ENCODE assay signal across 8 mouse cellular contexts in genomic region chr2:157565446-157565845, GRCm38 (mm10). TPM values are rescaled to one million over a fixed set of nuclear protein-coding genes. Genes with fewer than 3 reads are reported as not detected.
DNase-seq lines count a peak whose midpoint lies in the region; ATAC-seq and TF ChIP-seq lines count a peak whose summit lies in the region.

No protein-coding gene starts in this region.

- peaks cover 17% of the 10 kb centered on the region for H3K36me3 ChIP-seq in intestine, embryonic 15.5 days
- peaks cover 29% of the 10 kb centered on the region for H3K36me3 ChIP-seq in midbrain, embryonic 12.5 days

- TF ChIP-seq CTCF in layer of hippocampus, adult 2 months (conservative IDR thresholded peaks at IDR 0.05): no peak

- 5% methylated on average over 13 of the region's 13 CpGs for WGBS in intestine, embryonic 15.5 days
- WGBS in midbrain, embryonic 12.5 days: 9% methylated on average over 13 of the region's 13 CpGs

- H3K4me2 ChIP-seq in intestine, embryonic 15.5 days (replicated peaks): peak overlapping the region; percentile 82
- H3K4me2 ChIP-seq in midbrain, embryonic 12.5 days (replicated peaks): peak overlapping the region; percentile 80

- ATAC-seq in intestine, embryonic 15.5 days: no peak
- ATAC-seq in midbrain, embryonic 12.5 days (ENCODE audit: low FRiP score, low read depth): no peak

- peak overlapping the region; percentile 95 for H3K9ac ChIP-seq in intestine, embryonic 15.5 days
- H3K9ac ChIP-seq in midbrain, embryonic 12.5 days (replicated peaks): peak overlapping the region; percentile 94

- H3K27ac ChIP-seq in layer of hippocampus, adult 2 months: peak overlapping the region; percentile 100
- H3K27ac ChIP-seq in intestine, embryonic 15.5 days: peak overlapping the region; percentile 88; the same call in 1 of the 2 replicates
- H3K27ac ChIP-seq in midbrain, embryonic 12.5 days (replicated peaks): peak overlapping the region; percentile 91

- DNase-seq in layer of hippocampus, adult 2 months (ENCODE audit: low spot score in 2 of 2): no peak
- no peak for DNase-seq in layer of hippocampus, adult 9-11 months
- peak; percentile 13 for DNase-seq in c-Kit-positive CD71-positive TER-119-positive erythroid progenitor cells, embryonic 14.5 days (ENCODE audit: low spot score)
- DNase-seq in ovary, postnatal 10 days (ENCODE audit: low spot score): no peak
- DNase-seq in frontal cortex, adult 2 months (ENCODE audit: extremely low spot score in 1 of 2, low spot score in 1 of 2): no peak
- no peak for DNase-seq in kidney, adult 9 months

- no peaks in the 10 kb centered on the region for H3K9me3 ChIP-seq in intestine, embryonic 15.5 days
- peaks cover 17% of the 10 kb centered on the region; the same call in 1 of the 2 replicates for H3K9me3 ChIP-seq in midbrain, embryonic 12.5 days

- no peaks in the 10 kb centered on the region for H3K27me3 ChIP-seq in intestine, embryonic 15.5 days (replicated peaks)
- H3K27me3 ChIP-seq in midbrain, embryonic 12.5 days: no peaks in the 10 kb centered on the region

- peaks cover 33% of the 10 kb centered on the region for H3K4me1 ChIP-seq in intestine, embryonic 15.5 days (replicated peaks)
- H3K4me1 ChIP-seq in midbrain, embryonic 12.5 days: peaks cover 52% of the 10 kb centered on the region

- peak overlapping the region; percentile 100 for H3K4me3 ChIP-seq in layer of hippocampus, adult 2 months
- H3K4me3 ChIP-seq in intestine, embryonic 15.5 days (replicated peaks): peak overlapping the region; percentile 100
- H3K4me3 ChIP-seq in midbrain, embryonic 12.5 days: peak overlapping the region; percentile 99

RNA-seq across cellular contexts. Expression of gene Nnat, which starts 5.6 kb away (rescaled TPM):
- 100 to 1,000 TPM; 437 to 558 TPM for total RNA-seq in layer of hippocampus, adult 2 months (2021)
- 428 and 457 TPM in 2 replicates for polyA plus RNA-seq in intestine, embryonic 15.5 days (2015; fragmentation: Nextera tagmentation; extraction: Ambion mirVana)
- 4,044 and 4,632 TPM in 2 replicates for polyA plus RNA-seq in midbrain, embryonic 12.5 days (2016; fragmentation: Nextera tagmentation; extraction: Ambion mirVana)
- 370 and 428 TPM in 2 replicates for polyA plus RNA-seq in frontal cortex, adult 2 months (2012; rRNA removed)

RNA-seq across cellular contexts. Expression of gene Blcap, which starts 5.6 kb away (rescaled TPM):
- total RNA-seq in layer of hippocampus, adult 2 months (2021): 100 to 1,000 TPM; 131 to 139 TPM
- 39.2 and 40.9 TPM in 2 replicates for polyA plus RNA-seq in intestine, embryonic 15.5 days (2015; fragmentation: Nextera tagmentation; extraction: Ambion mirVana)
- 132 and 149 TPM in 2 replicates for polyA plus RNA-seq in midbrain, embryonic 12.5 days (2016; fragmentation: Nextera tagmentation; extraction: Ambion mirVana)
- 107 and 113 TPM in 2 replicates for polyA plus RNA-seq in frontal cortex, adult 2 months (2012; rRNA removed)
